Mouse (Mus musculus) cortical plate, adult 2 months (tissue): ENCODE data around the gene Tcap.

ENCODE experiments used
- CTCF ChIP-seq: fragments of 200-500 bp; IDR thresholded peaks from 2 replicates; pipeline ENCODE4 v1.5.1; 2011; ENCODE audit warnings: mild to moderate bottlenecking, control low read depth, low read length; ENCODE audit not compliant: insufficient read depth; ENCODE audit errors: extremely low read depth
- POLR2A ChIP-seq: fragments of 200-500 bp; IDR thresholded peaks from 2 replicates; pipeline ENCODE4 v1.6.1; 2011; ENCODE audit warnings: mild to moderate bottlenecking, low read length, control low read depth; ENCODE audit not compliant: insufficient read depth; ENCODE audit errors: extremely low read depth

GRCm38 (mm10) chr11:98363817-98364216 is 19.8 kb upstream of the Tcap start:
- TF ChIP-seq CTCF (no peak), POLR2A (no peak)
